Mouse (Mus musculus) ES-CJ7 (cell line): Measurements from ENCODE around the gene Gtf2f1.
A peak's percentile ranks its signal among the peaks of the same experiment; 100 is the strongest.

ENCODE experiments used
- DNase-seq: peaks from one replicate; pipeline ENCODE4 v3.0.0; 2011; ENCODE audit warnings: low read depth, low spot score

Gene Gtf2f1

GRCm38 (mm10) chr17:57007137-57007905 is 3.8 kb downstream of the Gtf2f1 start:
- DNase-seq: peak; percentile 66

DNA sequence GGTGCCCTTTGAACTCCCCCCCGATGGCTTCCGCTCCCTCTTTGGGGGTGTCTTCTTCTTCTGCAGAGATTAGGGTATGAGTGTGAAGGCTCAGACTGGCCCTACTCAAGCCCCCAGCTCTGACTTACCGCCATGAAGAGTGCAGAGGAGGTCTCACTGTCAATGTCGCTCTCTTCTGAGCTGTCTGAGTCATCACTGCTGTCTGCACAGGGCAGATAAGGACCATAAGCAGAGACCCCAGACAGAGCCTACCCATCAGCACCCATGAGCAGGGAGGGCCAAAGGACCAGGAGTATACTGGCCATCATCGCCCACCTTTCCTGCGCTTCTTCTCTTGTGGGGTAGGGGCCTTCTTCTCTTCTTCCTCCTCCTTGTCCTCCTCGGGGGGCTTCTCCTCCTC is 7.1 kb downstream of the Gtf2f1 start:
- DNase-seq: no peak

GRCm38 (mm10) chr17:57001228-57001627 is 9.9 kb downstream of the Gtf2f1 start:
- DNase-seq: no peak

DNA sequence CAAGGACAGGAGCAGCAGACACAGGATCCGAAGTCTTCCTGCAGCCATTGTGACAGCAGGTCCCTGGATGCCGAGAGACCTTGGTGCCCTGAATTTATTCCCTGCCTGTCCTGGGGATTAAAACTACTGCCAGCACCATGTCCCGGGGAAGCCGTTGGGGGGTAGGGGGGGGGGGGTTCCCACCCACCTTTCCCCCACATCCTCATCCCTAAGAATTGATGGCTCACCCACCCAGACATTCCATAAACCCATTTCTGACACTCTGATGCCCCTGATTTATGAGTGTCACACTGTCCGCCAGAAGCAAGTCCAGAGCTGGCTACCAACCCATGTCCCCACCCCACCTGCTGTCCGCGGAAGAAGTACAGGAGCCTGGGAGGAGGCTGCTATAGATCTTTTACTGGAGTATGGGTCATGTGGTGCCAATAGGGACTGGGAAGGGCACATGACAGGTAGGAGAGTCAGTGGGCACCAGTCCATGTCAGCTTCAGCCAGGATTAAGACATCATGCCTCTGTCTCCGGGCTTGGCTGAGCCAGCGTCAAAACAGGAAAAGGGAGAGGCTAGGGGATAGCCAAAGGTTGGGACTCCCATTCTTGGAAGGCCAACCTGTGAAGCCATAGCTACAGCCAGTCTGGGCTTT is 11.0 kb downstream of the Gtf2f1 start, which contains the start of gene Pspn:
Gene Pspn (minus strand): TSS at position 51 of the 642 bp plus-strand sequence.
- no peak for DNase-seq

DNA sequence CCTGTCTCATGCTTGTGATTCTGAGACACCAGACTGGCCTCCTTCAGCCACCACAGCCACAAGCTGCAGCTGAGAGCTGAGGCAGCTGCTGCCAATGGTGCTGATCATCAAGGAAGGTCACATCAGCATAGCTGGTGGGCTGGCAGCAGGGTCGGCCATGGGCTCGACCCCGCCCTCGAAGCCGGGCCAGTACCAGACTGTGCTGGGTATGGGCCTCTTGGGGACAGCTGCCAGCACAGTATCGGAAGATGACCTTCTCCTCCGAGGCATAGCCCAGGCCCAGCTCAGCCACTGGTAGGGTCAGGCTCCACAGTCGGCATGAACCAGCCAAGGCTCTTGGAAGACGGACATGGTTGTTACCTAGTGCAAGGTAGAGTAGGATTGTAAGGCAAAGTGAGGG is 11.7 kb downstream of the Gtf2f1 start:
- no peak for DNase-seq

DNA sequence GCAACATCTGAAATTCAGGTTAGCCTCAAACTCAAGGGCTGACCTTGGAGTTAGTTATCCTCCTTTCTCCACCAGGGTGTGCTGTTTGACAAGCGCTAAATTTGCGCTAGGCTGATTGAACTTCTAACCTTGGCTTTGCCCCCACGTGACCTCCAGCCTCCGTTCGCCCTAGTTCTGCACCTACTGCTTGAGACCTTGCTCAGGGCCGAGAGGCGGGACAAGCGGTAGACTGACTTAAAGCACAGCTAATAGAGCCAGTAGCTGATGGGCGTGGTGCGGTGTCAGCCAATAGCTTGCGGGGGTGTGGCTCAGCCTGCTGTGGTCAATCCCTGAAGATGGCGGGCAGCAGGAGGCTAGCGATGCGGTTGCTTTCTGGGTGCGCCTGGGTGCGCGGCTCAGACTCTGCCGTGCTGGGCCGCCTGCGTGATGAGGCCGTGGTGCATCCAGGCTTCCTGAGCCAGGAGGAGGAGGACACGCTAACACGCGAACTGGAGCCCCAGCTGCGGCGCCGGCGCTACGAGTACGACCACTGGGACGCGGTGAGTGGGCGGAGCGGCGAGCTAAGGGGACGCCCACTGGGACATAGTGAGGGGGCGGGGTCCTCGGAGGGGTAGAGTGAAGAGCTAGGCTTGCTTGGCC is 13.9 kb downstream of the Gtf2f1 start, which contains the start of gene Alkbh7:
Gene Alkbh7 (plus strand): TSS at position 311 of the 639 bp plus-strand sequence.
- peak; percentile 100 for DNase-seq

- no peak for DNase-seq
Measured at GRCm38 (mm10) chr17:56996506-56996905, 14.6 kb downstream of the Gtf2f1 start.

- DNase-seq: no peak
Measured at GRCm38 (mm10) chr17:56995046-56995445, 16.0 kb downstream of the Gtf2f1 start.

GRCm38 (mm10) chr17:56990966-56991365 is 20.1 kb downstream of the Gtf2f1 start:
- no peak for DNase-seq

DNA sequence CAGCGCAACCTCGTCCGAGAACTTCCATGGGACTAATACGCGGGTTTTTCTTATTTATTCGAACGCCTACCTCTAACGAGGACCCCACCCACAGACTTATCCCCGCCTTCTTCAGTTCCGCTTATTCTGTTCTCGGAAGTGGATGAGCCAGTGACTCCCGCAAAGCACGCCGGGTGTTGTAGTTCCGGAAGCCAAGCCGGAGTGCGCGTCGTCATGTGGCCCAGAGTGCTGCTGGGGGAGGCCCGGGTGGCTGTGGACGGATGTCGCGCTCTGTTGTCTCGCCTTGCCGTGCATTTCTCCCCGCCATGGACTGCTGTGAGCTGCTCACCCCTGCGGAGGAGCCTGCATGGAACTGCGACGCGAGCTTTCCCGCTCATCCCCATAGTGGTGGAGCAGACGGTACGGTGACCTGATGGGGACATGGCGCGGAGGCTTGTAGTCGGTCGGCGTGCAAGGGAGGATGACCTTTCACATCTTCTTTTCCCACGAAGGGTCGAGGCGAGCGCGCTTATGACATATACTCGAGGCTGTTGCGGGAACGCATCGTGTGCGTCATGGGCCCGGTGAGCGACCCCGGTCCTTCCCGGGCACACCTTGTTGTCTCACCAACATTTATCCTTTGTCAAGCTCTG is 20.9 kb downstream of the Gtf2f1 start, which contains the start of gene Clpp:
Gene Clpp (plus strand): TSS at position 191 of the 632 bp plus-strand sequence.
- peak; percentile 96 for DNase-seq

DNA sequence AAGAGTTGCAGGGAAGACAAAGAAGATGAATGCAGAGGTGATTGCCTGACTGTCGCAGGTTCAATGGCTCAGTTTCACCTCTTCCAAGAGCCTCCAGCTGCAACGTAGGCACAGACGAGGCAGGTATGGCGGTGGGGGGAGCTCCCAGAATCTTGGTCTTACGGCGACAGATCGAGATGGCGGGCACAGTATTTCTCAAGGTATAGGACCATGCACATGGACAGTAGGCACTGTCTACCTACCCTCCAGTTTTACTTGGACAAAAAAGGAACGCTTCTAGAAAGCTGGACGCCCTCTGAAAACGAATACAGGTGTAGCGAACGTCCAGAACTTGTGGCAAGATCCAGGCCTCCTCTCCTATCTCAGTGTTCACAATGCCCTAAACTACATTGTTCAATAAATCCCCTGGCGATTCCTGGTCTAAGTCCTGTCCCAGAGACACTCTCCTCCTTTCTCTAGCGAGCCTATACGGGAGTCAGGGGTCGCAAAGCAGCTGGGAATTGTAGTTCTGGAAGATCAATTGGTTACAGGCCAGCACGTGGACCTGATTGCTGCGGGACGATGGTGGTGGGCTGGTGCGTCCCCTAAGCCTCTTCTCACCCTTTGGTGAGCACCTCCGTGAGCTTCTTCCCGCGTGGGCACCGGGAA is 21.5 kb downstream of the Gtf2f1 start:
- DNase-seq: peak; percentile 92

DNA sequence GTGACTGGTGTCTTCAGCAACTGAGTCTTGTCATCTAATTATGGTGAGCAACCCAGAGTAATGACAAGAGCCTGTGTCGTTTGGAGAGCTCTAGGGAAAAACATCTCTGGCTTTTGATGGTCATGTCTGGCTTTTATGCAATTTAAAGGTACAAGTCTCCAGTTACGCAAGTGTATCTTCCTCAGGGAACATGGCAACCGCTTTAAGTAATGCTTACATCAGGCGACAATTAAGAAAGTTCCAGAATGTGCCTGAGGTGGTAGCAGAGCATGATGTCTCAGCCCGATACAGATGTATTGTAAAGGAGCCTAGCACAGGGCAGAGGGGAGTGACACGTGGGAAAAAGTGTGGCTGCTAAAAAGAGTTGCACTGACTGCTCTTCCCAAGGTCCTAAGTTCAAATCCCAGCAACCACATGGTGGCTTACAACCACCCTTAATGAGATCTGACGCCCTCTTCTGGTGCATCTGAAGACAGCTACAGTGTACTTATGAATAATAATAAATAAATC is 22.1 kb downstream of the Gtf2f1 start:
- no peak for DNase-seq

DNA sequence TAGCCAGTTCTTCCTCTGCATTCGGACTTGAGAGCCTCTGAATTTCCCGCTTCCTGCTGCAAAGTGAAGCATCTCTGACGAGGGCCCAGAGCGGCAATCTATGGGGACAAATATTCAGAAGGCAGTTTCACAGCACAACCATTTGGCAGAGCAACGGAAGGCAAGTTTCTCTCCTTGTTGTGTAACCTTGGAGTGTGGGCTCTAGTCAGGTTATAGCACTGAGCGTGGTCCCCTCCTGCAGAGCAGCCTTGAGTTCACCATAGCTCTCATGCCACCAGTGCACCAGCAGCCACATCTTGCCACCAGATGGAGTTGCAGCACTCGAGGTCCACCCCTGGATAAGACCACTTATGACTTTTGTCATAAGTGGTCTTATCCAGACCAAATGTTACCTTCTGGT is 22.6 kb downstream of the Gtf2f1 start:
- DNase-seq: peak; percentile 44

- DNase-seq: no peak
Measured at GRCm38 (mm10) chr17:56986105-56986805, 24.8 kb downstream of the Gtf2f1 start.

- no peak for DNase-seq
Measured at GRCm38 (mm10) chr17:56985656-56986055, 25.4 kb downstream of the Gtf2f1 start.

DNA sequence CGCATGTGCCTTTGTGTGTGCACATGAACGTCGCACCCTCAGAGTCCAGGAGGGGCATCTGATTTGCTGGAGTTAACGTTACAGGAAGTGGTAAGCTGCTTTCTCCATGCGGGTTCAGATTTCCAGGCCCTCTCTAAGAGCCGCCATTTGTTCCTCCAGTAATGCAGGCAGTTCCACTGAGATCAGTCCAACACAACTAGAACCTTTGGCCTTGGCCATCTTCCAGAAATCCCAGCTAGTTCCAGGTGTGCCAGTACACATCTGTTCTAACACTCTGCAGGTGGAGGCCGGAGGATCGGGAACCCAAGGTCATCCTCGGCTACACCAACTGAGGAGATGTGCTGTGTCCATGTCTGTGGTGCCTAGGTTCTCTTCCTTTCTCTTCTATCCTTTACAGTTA is 26.2 kb downstream of the Gtf2f1 start:
- DNase-seq: no peak

DNA sequence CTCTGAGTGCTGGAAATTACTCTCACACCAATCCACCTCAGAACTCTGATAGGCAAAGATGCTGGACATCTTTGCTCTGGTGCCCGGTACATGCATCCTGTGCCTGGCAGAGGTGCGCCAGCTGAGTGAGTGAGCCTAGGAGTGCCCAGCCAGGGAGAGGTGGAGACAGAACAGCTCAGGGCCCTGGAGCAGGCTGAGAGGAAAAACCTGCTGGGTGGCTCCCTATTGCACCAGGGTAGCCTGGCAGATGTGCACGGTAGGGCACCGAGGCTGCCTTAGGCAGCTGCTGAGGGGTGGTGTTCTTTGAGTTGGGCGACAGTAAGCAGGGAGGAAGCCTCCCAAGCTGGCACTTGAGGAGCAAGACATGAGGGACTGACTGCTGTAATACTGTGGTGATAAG is 29.1 kb downstream of the Gtf2f1 start, which contains the start of gene Acer1:
Gene Acer1 (minus strand): TSS at position 114 of the 400 bp plus-strand sequence.
- DNase-seq: no peak

DNA sequence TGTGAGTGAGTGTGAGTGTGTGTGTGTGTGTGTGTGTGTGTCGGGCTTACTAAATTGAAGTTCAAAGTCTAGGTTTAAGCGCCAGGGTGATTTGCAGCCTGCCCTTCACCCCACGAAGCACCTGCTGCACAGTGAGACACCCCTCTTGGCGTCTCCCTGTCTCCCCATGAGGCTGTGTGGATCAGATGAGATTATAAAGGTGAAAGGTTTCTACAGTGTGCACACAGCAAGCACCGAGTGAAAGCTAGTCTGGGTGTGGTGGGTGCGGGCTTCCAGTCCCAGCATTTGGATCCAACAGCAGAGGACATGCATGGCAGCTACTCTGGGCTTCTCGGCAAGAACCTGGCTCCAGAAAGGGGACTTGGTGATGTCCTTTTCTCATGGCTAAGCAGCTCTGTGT is 30.0 kb downstream of the Gtf2f1 start:
- no peak for DNase-seq

DNA sequence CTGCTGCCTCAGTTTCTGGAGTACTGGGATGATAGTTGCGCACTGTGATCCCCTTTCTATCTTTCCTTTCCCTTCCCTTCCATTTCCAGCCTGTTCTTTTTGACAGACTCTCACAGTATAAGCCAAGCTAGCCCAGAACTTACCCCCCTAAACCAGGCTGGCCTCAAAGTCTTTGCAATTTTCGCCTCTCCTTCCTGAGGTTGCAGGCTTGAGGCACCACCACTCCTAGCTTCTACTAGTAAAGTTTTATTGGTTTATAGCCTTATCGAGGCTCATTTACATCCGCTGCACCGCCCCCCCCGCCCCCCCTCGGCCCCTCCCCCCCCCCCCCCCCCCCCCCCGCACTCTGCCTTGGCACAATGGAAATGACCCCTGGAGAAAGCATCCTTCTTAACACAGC is 31.6 kb downstream of the Gtf2f1 start:
- no peak for DNase-seq

- no peak for DNase-seq
Measured at GRCm38 (mm10) chr17:56976531-56977390, 34.3 kb downstream of the Gtf2f1 start.
